26 mouse cellular contexts compared by ENCODE assay signal in genomic region chr11:5834506-5834905, GRCm38 (mm10). TPM values are rescaled to one million over a fixed set of nuclear protein-coding genes. Genes with fewer than 3 reads are reported as not detected.
DNase-seq lines count a peak whose midpoint lies in the region; ATAC-seq and TF ChIP-seq lines count a peak whose summit lies in the region.
"Had no signal": no experiment of that assay in that cellular context is flagged by ENCODE, and none has a peak within 500 bp of the region (broad histone marks: within the 10 kb centered on the region; RNA-seq: fewer than 3 reads in every experiment).

No protein-coding gene starts in this region.

- no peak overlapping the region for H3K4me2 ChIP-seq in liver, postnatal 0 days (ENCODE audit: low read depth, low read length)
- no peak overlapping the region for H3K4me2 ChIP-seq in liver, embryonic 11.5 days
- H3K4me2 ChIP-seq: embryonic facial prominence, embryonic 15.5 days; forebrain, embryonic 13.5 days; heart, embryonic 11.5 days; heart, embryonic 15.5 days; hindbrain, embryonic 14.5 days; intestine, embryonic 15.5 days had no signal

- H3K27me3 ChIP-seq in liver, postnatal 0 days (ENCODE audit: insufficient read depth, low read length), result no peaks in the 10 kb centered on the region
- H3K27me3 ChIP-seq in liver, embryonic 11.5 days (replicated peaks; ENCODE audit: control insufficient read depth, insufficient read depth, low read length), result no peaks in the 10 kb centered on the region
- H3K27me3 ChIP-seq: embryonic facial prominence, embryonic 15.5 days; forebrain, embryonic 13.5 days; heart, embryonic 15.5 days; intestine, embryonic 15.5 days had no signal

- TF ChIP-seq EP300 in liver, postnatal 0 days (IDR thresholded peaks at IDR 0.05; ENCODE audit: low read depth), result no peak

- WGBS in liver, postnatal 0 days (ENCODE audit: insufficient replicate concordance), result 79% methylated on average over 9 of the region's 9 CpGs
- 88% methylated on average over 9 of the region's 9 CpGs for WGBS in liver, embryonic 11.5 days

- H3K9me3 ChIP-seq in liver, postnatal 0 days (ENCODE audit: low read length), result no peaks in the 10 kb centered on the region
- no peaks in the 10 kb centered on the region for H3K9me3 ChIP-seq in liver, embryonic 11.5 days (ENCODE audit: control insufficient read depth, low read length)
- H3K9me3 ChIP-seq: embryonic facial prominence, embryonic 15.5 days; forebrain, embryonic 13.5 days; G1E; heart, embryonic 15.5 days; hindbrain, embryonic 10.5 days; intestine, embryonic 15.5 days had no signal

- DNase-seq in gastrocnemius, adult 18-20 months (ENCODE audit: low spot score), result peak; percentile 42
- no peak for DNase-seq in gastrocnemius, postnatal 14 days
- no peak for DNase-seq in liver, postnatal 0 days
- DNase-seq in liver, embryonic 11.5 days (ENCODE audit: low spot score), result no peak
- DNase-seq in A20 (ENCODE audit: low read depth, low spot score), result peak; percentile 62
- no peak for DNase-seq in frontal cortex, postnatal 10 days (ENCODE audit: low spot score in 2 of 2)
- no peak for DNase-seq in layer of hippocampus, adult 9-11 months
- DNase-seq: adrenal gland, adult 8-10 months; adrenal gland, postnatal 36 days; cerebellum, adult 11 months; cerebellum, adult 8-10 months; cerebellum, postnatal 14 days; embryo, embryonic 11 days; forebrain, postnatal 0 days; gastrocnemius, postnatal 10 days had no signal

- H3K27ac ChIP-seq in liver, postnatal 0 days (ENCODE audit: low read depth), result peak overlapping the region; percentile 62; the same call in 1 of the 2 replicates
- H3K27ac ChIP-seq in liver, embryonic 11.5 days (ENCODE audit: low read depth, low read length), result no peak overlapping the region
- H3K27ac ChIP-seq in embryonic fibroblast, embryonic 13.5 days (ENCODE audit: insufficient read depth, low read length), result peak overlapping the region; percentile 59
- H3K27ac ChIP-seq: embryonic facial prominence, embryonic 15.5 days; forebrain, embryonic 13.5 days; heart, embryonic 15.5 days; hindbrain, embryonic 10.5 days; hindbrain, embryonic 14.5 days; intestine, embryonic 15.5 days had no signal

- H3K36me3 ChIP-seq in liver, postnatal 0 days (replicated peaks; ENCODE audit: insufficient read depth, low read length), result peaks cover 21% of the 10 kb centered on the region
- H3K36me3 ChIP-seq in liver, embryonic 11.5 days (ENCODE audit: control insufficient read depth, insufficient read depth, low read length), result peaks cover 8% of the 10 kb centered on the region; the same call in 1 of the 2 replicates

- no peak overlapping the region for H3K9ac ChIP-seq in liver, postnatal 0 days (replicated peaks)
- no peak overlapping the region for H3K9ac ChIP-seq in liver, embryonic 11.5 days (ENCODE audit: low read depth, low read length)
- H3K9ac ChIP-seq: embryonic facial prominence, embryonic 15.5 days; forebrain, embryonic 13.5 days; forebrain, postnatal 0 days; heart, embryonic 15.5 days; hindbrain, embryonic 14.5 days; intestine, embryonic 15.5 days had no signal

- intact Hi-C loops in gastrocnemius, postnatal 14 days (cut with DNase I; ENCODE audit: low total_unique reads), result no loop called here

- no peak for TF ChIP-seq POLR2A in embryonic fibroblast, embryonic 13.5 days (IDR thresholded peaks at IDR 0.05; ENCODE audit: low read depth, low read length)

- ATAC-seq in liver, postnatal 0 days, result no peak
- ATAC-seq in liver, embryonic 11.5 days (replicated peaks; ENCODE audit: low FRiP score), result no peak
- ATAC-seq: forebrain, embryonic 13.5 days; forebrain, postnatal 0 days; intestine, embryonic 15.5 days had no signal

- no peak for TF ChIP-seq CTCF in liver, postnatal 0 days (IDR thresholded peaks at IDR 0.05; ENCODE audit: low read depth)
- no peak for TF ChIP-seq CTCF in embryonic fibroblast, embryonic 13.5 days (IDR thresholded peaks at IDR 0.05; ENCODE audit: borderline replicate concordance, insufficient read depth, low read length)

- H3K4me3 ChIP-seq in liver, postnatal 0 days (ENCODE audit: low read depth, low read length), result no peak overlapping the region
- no peak overlapping the region for H3K4me3 ChIP-seq in liver, embryonic 11.5 days (ENCODE audit: low read depth, low read length)
- no peak overlapping the region for H3K4me3 ChIP-seq in embryonic fibroblast, embryonic 13.5 days (ENCODE audit: insufficient read depth, low read length)
- H3K4me3 ChIP-seq: embryonic facial prominence, embryonic 15.5 days; forebrain, embryonic 13.5 days; heart, embryonic 15.5 days; hindbrain, embryonic 10.5 days; intestine, embryonic 15.5 days had no signal

- H3K4me1 ChIP-seq in liver, postnatal 0 days (ENCODE audit: insufficient read depth), result peaks cover 17% of the 10 kb centered on the region
- H3K4me1 ChIP-seq in liver, embryonic 11.5 days (replicated peaks; ENCODE audit: control insufficient read depth, insufficient read depth, low read length), result peaks cover 10% of the 10 kb centered on the region
- peaks cover 7% of the 10 kb centered on the region; the same call in 1 of the 2 replicates for H3K4me1 ChIP-seq in embryonic fibroblast, embryonic 13.5 days (ENCODE audit: control insufficient read depth, insufficient read depth, low read length)

RNA-seq across cellular contexts. Expression of gene Polm, which starts 3.3 kb away (rescaled TPM):
- total RNA-seq in gastrocnemius, adult 18-20 months (2021), result 1 to 10 TPM; 2.0 to 2.3 TPM
- 1 to 10 TPM; 2.1 to 3.3 TPM for total RNA-seq in gastrocnemius, postnatal 14 days (2021)
- polyA plus RNA-seq in liver, postnatal 0 days (2015; fragmentation: Nextera tagmentation; extraction: Ambion mirVana), result 2.1 and 2.3 TPM in 2 replicates
- 6.0 and 6.2 TPM in 2 replicates for polyA plus RNA-seq in liver, embryonic 11.5 days (2014; fragmentation: Nextera tagmentation; extraction: Ambion mirVana)
- polyA plus RNA-seq in embryonic fibroblast, embryonic 13.5 days (2011; ENCODE audit: insufficient read length, low read depth, missing spikeins), result 9.9 and 13.0 TPM in 2 replicates

RNA-seq across cellular contexts. Expression of gene Aebp1, which starts 27.2 kb away (rescaled TPM):
- 10 to 100 TPM; 61.2 to 83.6 TPM for total RNA-seq in gastrocnemius, adult 18-20 months (2021)
- total RNA-seq in gastrocnemius, postnatal 14 days (2021), result 10 to 100 TPM; 30.0 to 33.4 TPM
- polyA plus RNA-seq in liver, postnatal 0 days (2015; fragmentation: Nextera tagmentation; extraction: Ambion mirVana), result 2.9 and 3.1 TPM in 2 replicates
- polyA plus RNA-seq in liver, embryonic 11.5 days (2014; fragmentation: Nextera tagmentation; extraction: Ambion mirVana), result 11.3 TPM in 2 replicates
- polyA plus RNA-seq in embryonic fibroblast, embryonic 13.5 days (2011; ENCODE audit: insufficient read length, low read depth, missing spikeins), result 372 and 444 TPM in 2 replicates
- total RNA-seq: common myeloid progenitor, adult 5-6 weeks; G1E; granulocyte monocyte progenitor cell, adult 5-6 weeks had no signal
- polyA plus RNA-seq: G1E had no signal

RNA-seq across cellular contexts. Expression of gene Pgam2, which starts 31.0 kb away (rescaled TPM):
- total RNA-seq in gastrocnemius, adult 18-20 months (2021), result 1,000 to 10,000 TPM; 2,496 to 2,633 TPM
- total RNA-seq in gastrocnemius, postnatal 14 days (2021), result 1,000 to 10,000 TPM; 3,325 to 3,362 TPM
- 1.1 and 16.6 TPM in 2 replicates for polyA plus RNA-seq in liver, postnatal 0 days (2015; fragmentation: Nextera tagmentation; extraction: Ambion mirVana)
- 6.0 and 12.1 TPM in 2 replicates for polyA plus RNA-seq in liver, embryonic 11.5 days (2014; fragmentation: Nextera tagmentation; extraction: Ambion mirVana)
- 2.8 TPM in 1 of 2 replicates, not detected in the other for polyA plus RNA-seq in embryonic fibroblast, embryonic 13.5 days (2011; ENCODE audit: insufficient read length, low read depth, missing spikeins)
- total RNA-seq: adrenal gland, adult 8-10 months; adrenal gland, postnatal 36 days; common myeloid progenitor, adult 5-6 weeks; granulocyte monocyte progenitor cell, adult 5-6 weeks had no signal

RNA-seq across cellular contexts. Expression of gene Pold2, which starts 43.6 kb away (rescaled TPM):
- total RNA-seq in gastrocnemius, adult 18-20 months (2021), result 10 to 100 TPM; 44.5 to 45.6 TPM
- 10 to 100 TPM; 36.4 to 38.7 TPM for total RNA-seq in gastrocnemius, postnatal 14 days (2021)
- polyA plus RNA-seq in liver, postnatal 0 days (2015; fragmentation: Nextera tagmentation; extraction: Ambion mirVana), result 24.0 and 27.0 TPM in 2 replicates
- 151 and 158 TPM in 2 replicates for polyA plus RNA-seq in liver, embryonic 11.5 days (2014; fragmentation: Nextera tagmentation; extraction: Ambion mirVana)
- polyA plus RNA-seq in embryonic fibroblast, embryonic 13.5 days (2011; ENCODE audit: insufficient read length, low read depth, missing spikeins), result 23.2 and 31.7 TPM in 2 replicates

RNA-seq across cellular contexts. Expression of gene Dbnl, which starts 46.2 kb away (rescaled TPM):
- total RNA-seq in gastrocnemius, adult 18-20 months (2021), result 10 to 100 TPM; 11.1 to 12.7 TPM
- total RNA-seq in gastrocnemius, postnatal 14 days (2021), result 10 to 100 TPM; 18.7 to 21.6 TPM
- 31.7 and 36.6 TPM in 2 replicates for polyA plus RNA-seq in liver, postnatal 0 days (2015; fragmentation: Nextera tagmentation; extraction: Ambion mirVana)
- polyA plus RNA-seq in liver, embryonic 11.5 days (2014; fragmentation: Nextera tagmentation; extraction: Ambion mirVana), result 104 and 110 TPM in 2 replicates
- 46.0 and 48.4 TPM in 2 replicates for polyA plus RNA-seq in embryonic fibroblast, embryonic 13.5 days (2011; ENCODE audit: insufficient read length, low read depth, missing spikeins)

Comparison
In these comparisons a context has a peak if more than half of its experiments do, and no peak if none do; other contexts are left out.
1. DNase-seq: peak in gastrocnemius, adult 18-20 months (single experiment) and A20 (single experiment); none in gastrocnemius, postnatal 14 days (single experiment), liver, postnatal 0 days (single experiment), liver, embryonic 11.5 days (single experiment), frontal cortex, postnatal 10 days (0 of 2) and layer of hippocampus, adult 9-11 months (single experiment).
2. RNA of gene Aebp1, which starts 27.2 kb away (polyA plus RNA-seq): 372 to 444 TPM in embryonic fibroblast, embryonic 13.5 days; 11.3 TPM in liver, embryonic 11.5 days and 2.9 to 3.1 TPM in liver, postnatal 0 days; every median in the first group is over 10 times any median in the second.